Mouse (Mus musculus) embryonic facial prominence, embryonic 11.5 days (tissue): ENCODE measurements around the gene Olfr1471. TPM values are rescaled to one million over a fixed set of nuclear protein-coding genes. Genes with fewer than 3 reads are reported as not detected.
"Not testable (repeated sequence)": the region's sequence is repeated elsewhere in the genome, so short reads cannot be mapped to it uniquely, and the experiment has no call there.

ENCODE experiments used
- ATAC-seq: fragments of 200-750 bp; cut with Nextera tagmentation; replicated peaks from 2 replicates; pipeline ENCODE4 v1.8.0; 2017; ENCODE audit warnings: low read depth; ENCODE audit not compliant: insufficient number of reproducible peaks, low FRiP score, low TSS enrichment
- DNase-seq: peaks from one replicate; pipeline ENCODE4 v3.0.0-alpha.2; 2015; ENCODE audit warnings: low spot score
- H3K27ac ChIP-seq: fragments of 300-500 bp; sonication (generic); replicated peaks from 2 replicates; pipeline ENCODE4 v1.5.1; 2014; ENCODE audit warnings: mild to moderate bottlenecking, low read depth, low read length, control low read depth
- H3K27me3 ChIP-seq: fragments of 300-500 bp; sonication (generic); 2 replicates; pipeline ENCODE4 v1.6.1; 2014; ENCODE audit warnings: mild to moderate bottlenecking, low read length, moderate library complexity, mixed read lengths; ENCODE audit not compliant: control insufficient read depth, insufficient read depth
- H3K36me3 ChIP-seq: fragments of 300-500 bp; sonication (generic); replicated peaks from 2 replicates; pipeline ENCODE4 v1.6.1; 2014; ENCODE audit warnings: low read depth, mild to moderate bottlenecking, low read length, moderate library complexity, mixed read lengths; ENCODE audit not compliant: control insufficient read depth, insufficient read depth
- H3K4me1 ChIP-seq: fragments of 300-500 bp; sonication (generic); 2 replicates; pipeline ENCODE4 v1.6.1; 2014; ENCODE audit warnings: low read length, mixed read lengths; ENCODE audit not compliant: control insufficient read depth, insufficient read depth
- H3K4me2 ChIP-seq: fragments of 300-500 bp; sonication (generic); 2 replicates; pipeline ENCODE4 v1.6.1; 2014; ENCODE audit warnings: low read depth, mild to moderate bottlenecking, control low read depth, low read length, moderate library complexity
- H3K4me3 ChIP-seq: fragments of 300-500 bp; sonication (generic); 2 replicates; pipeline ENCODE4 v1.5.1; 2014; ENCODE audit warnings: low read depth, low read length, control low read depth
- H3K9ac ChIP-seq: fragments of 300-500 bp; sonication (generic); replicated peaks from 2 replicates; pipeline ENCODE4 v1.6.1; 2014; ENCODE audit warnings: mild to moderate bottlenecking, control low read depth, low read length
- H3K9me3 ChIP-seq: fragments of 300-500 bp; sonication (generic); replicated peaks from 2 replicates; pipeline ENCODE4 v1.6.1; 2016; ENCODE audit warnings: mild to moderate bottlenecking, low read length, inconsistent platforms, mixed read lengths; ENCODE audit not compliant: control insufficient read depth
- WGBS: fragments of 180-500 bp; shearing (Covaris S2); extraction: QIAGEN DNeasy Blood & Tissue Kit; methylation state at CpG from one replicate; pipeline ENCODE4 v1.1.7; 2014; 5-methylcytosine and 5-hydroxymethylcytosine counted together
- polyA plus RNA-seq: library from polyadenylated mRNA; unstranded; fragments of >200 nt; fragmentation: Nextera tagmentation; extraction: Ambion mirVana; gene quantifications from 2 replicates; pipeline ENCODE4 v1.2.1, GENCODE M21; 2014

The Olfr1471 gene
- polyA plus RNA-seq, result not detected in 2 replicates

DNA sequence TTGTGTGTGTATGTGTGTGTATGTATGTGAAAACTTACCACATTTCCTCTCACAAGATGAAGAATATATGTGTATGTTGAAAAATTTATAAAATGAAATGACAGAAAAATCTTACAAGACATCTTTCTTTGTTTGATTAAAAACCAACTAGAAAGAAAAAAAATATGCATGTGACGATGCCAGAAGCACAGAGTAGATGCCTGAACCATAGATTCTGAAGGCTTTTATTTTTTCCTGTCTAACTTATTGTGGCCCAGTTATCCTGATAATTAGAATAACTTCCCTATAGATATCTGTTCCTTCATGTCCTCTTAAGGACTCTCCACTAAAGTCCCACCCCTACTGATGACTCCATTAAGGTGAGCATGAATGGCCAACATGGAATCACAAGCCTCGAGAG lies at the start of gene Olfr1471:
Olfr1471 (plus strand) TSS at position 301 of the 400 bp plus-strand sequence.
- not testable (repeated sequence) for H3K9ac ChIP-seq, ATAC-seq, H3K4me2 ChIP-seq, H3K27me3 ChIP-seq, H3K36me3 ChIP-seq, H3K27ac ChIP-seq, H3K9me3 ChIP-seq, DNase-seq, H3K4me1 ChIP-seq, H3K4me3 ChIP-seq
- 80% methylated on average over 2 of the region's 2 CpGs for WGBS

DNA sequence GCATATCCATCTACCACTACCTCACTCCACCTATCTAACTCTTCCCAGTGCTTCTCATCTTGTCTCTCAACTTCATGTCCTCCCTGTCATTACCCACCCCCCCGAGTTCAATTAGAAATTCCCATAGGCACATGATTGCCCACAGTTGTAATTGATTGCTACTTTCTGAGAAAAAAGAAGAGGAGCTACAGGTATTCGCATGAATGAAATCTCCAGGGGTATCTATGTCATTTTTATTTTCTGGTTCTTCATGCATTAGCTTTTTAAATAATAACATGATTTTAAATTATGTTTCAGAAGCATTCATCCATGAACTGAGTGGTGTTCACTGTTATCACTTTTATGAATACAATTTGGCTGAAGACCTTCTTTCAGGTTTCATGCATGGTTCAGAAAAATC lies 35.7 kb upstream of the Olfr1471 start, which contains the start of gene Olfr1469:
Olfr1469 (plus strand) TSS at position 301 of the 400 bp plus-strand sequence.
- Histone ChIP-seq H3K9me3 (no peaks in the 10 kb centered on the region), H3K36me3 (no peaks in the 10 kb centered on the region), H3K9ac (no peak within 1 kb of the TSS), H3K4me2 (no peak within 1 kb of the TSS), H3K4me1 (no peaks in the 10 kb centered on the region), H3K4me3 (no peak within 1 kb of the TSS), H3K27ac (no peak within 1 kb of the TSS), H3K27me3 (no peaks in the 10 kb centered on the region)
- DNase-seq, result no peak
- ATAC-seq, result no peak
- WGBS, result 67% methylated on average over 2 of the region's 2 CpGs

GRCm38 (mm10) chr19:13455986-13456385 lies 12.8 kb downstream of the Olfr1471 start, which contains the start of gene Olfr1472:
Gene Olfr1472, minus strand, starts transcription at chr19:13456086.
- no peak within 1 kb of the TSS for H3K27ac ChIP-seq
- H3K4me2 ChIP-seq, result no peak within 1 kb of the TSS

GRCm38 (mm10) chr19:13469265-13469664 lies 26.1 kb downstream of the Olfr1471 start, which contains the start of gene Olfr1474:
Gene Olfr1474, plus strand, starts transcription at chr19:13469565.
- WGBS, result 80% methylated on average over 4 of the region's 4 CpGs
- not testable (repeated sequence) for H3K4me3 ChIP-seq, H3K9me3 ChIP-seq, H3K36me3 ChIP-seq, H3K9ac ChIP-seq, H3K27ac ChIP-seq, ATAC-seq, H3K4me2 ChIP-seq, H3K4me1 ChIP-seq, H3K27me3 ChIP-seq, DNase-seq

More at GRCm38 (mm10) chr19:13455986-13456385, 12.8 kb downstream of the Olfr1471 start, which contains the start of gene Olfr1472:
- no peaks in the 10 kb centered on the region for H3K9me3 ChIP-seq
- no peak for ATAC-seq
- no peak for DNase-seq
- no peaks in the 10 kb centered on the region for H3K36me3 ChIP-seq
- no peak within 1 kb of the TSS for H3K9ac ChIP-seq
- 84% methylated on average over 1 of the region's 1 CpGs for WGBS
- no peak within 1 kb of the TSS for H3K4me3 ChIP-seq
- H3K4me1 ChIP-seq, result no peaks in the 10 kb centered on the region
- H3K27me3 ChIP-seq, result no peaks in the 10 kb centered on the region

DNA sequence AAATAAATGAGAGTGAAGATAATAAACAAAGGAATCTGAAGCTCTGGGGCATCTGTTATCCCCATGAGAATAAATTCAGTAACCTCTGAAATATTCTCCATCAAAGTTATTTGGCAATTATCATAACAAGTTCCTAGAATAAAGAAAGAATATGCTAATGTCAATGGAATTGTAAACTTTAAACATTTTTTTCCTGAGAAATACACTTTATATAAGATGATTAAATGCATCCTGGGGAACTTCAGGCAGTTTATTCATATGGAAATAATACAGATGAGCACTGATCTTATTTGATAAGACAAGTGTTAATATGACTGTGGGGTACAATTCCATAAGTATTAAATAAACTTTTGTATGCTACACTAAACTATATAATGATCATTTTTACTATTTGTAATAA lies 36.9 kb downstream of the Olfr1471 start, which contains the start of gene Olfr1475:
Olfr1475 (minus strand) TSS at position 101 of the 400 bp plus-strand sequence.
- H3K36me3 ChIP-seq, result no peaks in the 10 kb centered on the region
- DNase-seq (no peak), ATAC-seq (no peak)
- no peaks in the 10 kb centered on the region for H3K4me1 ChIP-seq
- H3K9me3 ChIP-seq, result no peaks in the 10 kb centered on the region
- H3K4me2 ChIP-seq, result no peak within 1 kb of the TSS
- H3K4me3 ChIP-seq, result no peak within 1 kb of the TSS
- H3K9ac ChIP-seq, result no peak within 1 kb of the TSS
- no peaks in the 10 kb centered on the region for H3K27me3 ChIP-seq
- no peak within 1 kb of the TSS for H3K27ac ChIP-seq

- H3K27me3 ChIP-seq, result no peaks in the 10 kb centered on the region
- H3K4me3 ChIP-seq, result no peak within 1 kb of the TSS
- DNase-seq (no peak), ATAC-seq (no peak)
- 67% methylated on average over 3 of the region's 3 CpGs for WGBS
- H3K4me2 ChIP-seq, result no peak within 1 kb of the TSS
- H3K9ac ChIP-seq, result no peak within 1 kb of the TSS
- no peaks in the 10 kb centered on the region for H3K4me1 ChIP-seq
- H3K36me3 ChIP-seq, result no peaks in the 10 kb centered on the region
- H3K27ac ChIP-seq, result no peak within 1 kb of the TSS
- no peaks in the 10 kb centered on the region for H3K9me3 ChIP-seq
Observed at GRCm38 (mm10) chr19:13500246-13500645, 57.0 kb downstream of the Olfr1471 start, which contains the start of gene Olfr1477. Gene Olfr1477, plus strand, starts transcription at chr19:13500546.

Other genes starting within 250 kb of the Olfr1471 start
- gene Olfr1463, start 212.1 kb upstream of the Olfr1471 start, polyA plus RNA-seq, result not detected in 2 replicates
- not detected in 2 replicates for gene Olfr1465, start 127.9 kb upstream of the Olfr1471 start, polyA plus RNA-seq
- gene Olfr1466, start 104.5 kb upstream of the Olfr1471 start, polyA plus RNA-seq, result not detected in 2 replicates
- not detected in 2 replicates for gene Olfr1467, start 81.2 kb upstream of the Olfr1471 start, polyA plus RNA-seq
- not detected in 2 replicates for gene Olfr1469, start 35.6 kb upstream of the Olfr1471 start, polyA plus RNA-seq
- not detected in 2 replicates for gene Olfr1472, start 12.7 kb downstream of the Olfr1471 start, polyA plus RNA-seq
- gene Olfr1474, start 26.2 kb downstream of the Olfr1471 start, polyA plus RNA-seq, result not detected in 2 replicates
- gene Olfr1475, start 36.8 kb downstream of the Olfr1471 start, polyA plus RNA-seq, result not detected in 2 replicates
- gene Olfr1477, start 57.1 kb downstream of the Olfr1471 start, polyA plus RNA-seq, result not detected in 2 replicates
- not detected in 2 replicates for gene Olfr1480, start 84.5 kb downstream of the Olfr1471 start, polyA plus RNA-seq
- not detected in 2 replicates for gene Olfr1484, start 140.1 kb downstream of the Olfr1471 start, polyA plus RNA-seq
- gene Olfr1487, start 174.0 kb downstream of the Olfr1471 start, polyA plus RNA-seq, result not detected in 2 replicates
- gene Olfr1489, start 188.2 kb downstream of the Olfr1471 start, polyA plus RNA-seq, result not detected in 2 replicates
- gene Olfr1490, start 207.7 kb downstream of the Olfr1471 start, polyA plus RNA-seq, result not detected in 2 replicates